Mouse (Mus musculus) testis, adult 2 months (tissue): ENCODE data around the gene Eif2s1. TPM values are rescaled to one million over a fixed set of nuclear protein-coding genes. Genes with fewer than 3 reads are reported as not detected.
A peak's percentile ranks its signal among the peaks of the same experiment; 100 is the strongest.

ENCODE experiments used
- H3K27ac ChIP-seq: fragments of 200-500 bp; 2 replicates; pipeline ENCODE4 v1.5.1; 2012; ENCODE audit warnings: low read depth, low read length; ENCODE audit not compliant: control insufficient read depth, insufficient read depth
- H3K27me3 ChIP-seq: fragments of 200-500 bp; 2 replicates; pipeline ENCODE4 v1.6.1; 2012; ENCODE audit warnings: mild to moderate bottlenecking, low read length, moderate library complexity; ENCODE audit not compliant: control insufficient read depth, insufficient read depth
- H3K36me3 ChIP-seq: fragments of 200-500 bp; 2 replicates; pipeline ENCODE4 v1.6.1; 2012; ENCODE audit warnings: mild to moderate bottlenecking, low read length; ENCODE audit not compliant: control insufficient read depth, insufficient read depth
- H3K4me1 ChIP-seq: fragments of 200-500 bp; 2 replicates; pipeline ENCODE4 v1.6.1; 2012; ENCODE audit warnings: low read length; ENCODE audit not compliant: control insufficient read depth, insufficient read depth
- H3K4me3 ChIP-seq: fragments of 200-500 bp; 2 replicates; pipeline ENCODE4 v1.5.1; 2012; ENCODE audit warnings: low read depth, mild to moderate bottlenecking, low read length, moderate library complexity, mixed read lengths; ENCODE audit not compliant: control insufficient read depth
- CTCF ChIP-seq: fragments of 200-500 bp; IDR thresholded peaks from 2 replicates; pipeline ENCODE4 v1.5.1; 2012; ENCODE audit warnings: low read depth, mild to moderate bottlenecking, inconsistent platforms, low read length, moderate library complexity; ENCODE audit not compliant: control insufficient read depth, insufficient read depth, insufficient replicate concordance
- POLR2A ChIP-seq: fragments of 200-500 bp; IDR thresholded peaks from 2 replicates; pipeline ENCODE4 v1.6.1; 2012; ENCODE audit warnings: low read depth, mild to moderate bottlenecking, inconsistent platforms, low read length, moderate library complexity; ENCODE audit not compliant: control insufficient read depth
- polyA plus RNA-seq: library from polyadenylated mRNA; depleted of rRNA; stranded (reverse); fragments of >200 nt; gene quantifications from 2 replicates; pipeline ENCODE4 v1.2.3, GENCODE M21; 2012

Gene Eif2s1
- polyA plus RNA-seq, 1 experiment: 45.0 TPM

- TF ChIP-seq CTCF (no peak), POLR2A (no peak)
- Histone ChIP-seq H3K4me3 (peak overlapping the region; percentile 99), H3K4me1 (peaks cover 4% of the 10 kb centered on the region), H3K27ac (peak overlapping the region; percentile 97), H3K36me3 (no peaks in the 10 kb centered on the region), H3K27me3 (no peaks in the 10 kb centered on the region)
Measured at GRCm38 (mm10) chr12:78862254-78862730, 673 bp downstream of the Eif2s1 start.

- Histone ChIP-seq H3K27me3 (no peaks in the 10 kb centered on the region), H3K36me3 (no peaks in the 10 kb centered on the region), H3K4me1 (no peaks in the 10 kb centered on the region; the same call in none of the 2 replicates), H3K4me3 (no peak overlapping the region), H3K27ac (no peak overlapping the region)
- TF ChIP-seq CTCF: no peak
Measured at GRCm38 (mm10) chr12:78865434-78865833, 3.8 kb downstream of the Eif2s1 start.

GRCm38 (mm10) chr12:78868115-78868514 lies 6.5 kb downstream of the Eif2s1 start:
- Histone ChIP-seq H3K27me3 (no peaks in the 10 kb centered on the region), H3K36me3 (no peaks in the 10 kb centered on the region), H3K4me1 (no peaks in the 10 kb centered on the region; the same call in 1 of the 2 replicates), H3K4me3 (no peak overlapping the region), H3K27ac (no peak overlapping the region)
- TF ChIP-seq CTCF: no peak
- TF ChIP-seq POLR2A: no peak

- Histone ChIP-seq H3K4me3 (no peak overlapping the region), H3K27ac (no peak overlapping the region), H3K27me3 (no peaks in the 10 kb centered on the region), H3K4me1 (no peaks in the 10 kb centered on the region), H3K36me3 (peaks cover 2% of the 10 kb centered on the region; the same call in 1 of the 2 replicates)
- TF ChIP-seq CTCF (no peak), POLR2A (no peak)
Measured at GRCm38 (mm10) chr12:78874581-78874980, 13.0 kb downstream of the Eif2s1 start.

GRCm38 (mm10) chr12:78890062-78890461 lies 28.4 kb downstream of the Eif2s1 start:
- TF ChIP-seq CTCF: no peak
- TF ChIP-seq POLR2A: no peak
- Histone ChIP-seq H3K27me3 (no peaks in the 10 kb centered on the region), H3K4me1 (no peaks in the 10 kb centered on the region), H3K4me3 (no peak overlapping the region), H3K36me3 (no peaks in the 10 kb centered on the region), H3K27ac (no peak overlapping the region)

GRCm38 (mm10) chr12:78891149-78891548 lies 29.5 kb downstream of the Eif2s1 start:
- Histone ChIP-seq H3K4me3 (no peak overlapping the region), H3K4me1 (no peaks in the 10 kb centered on the region), H3K27me3 (no peaks in the 10 kb centered on the region), H3K36me3 (no peaks in the 10 kb centered on the region), H3K27ac (no peak overlapping the region)
- no peak for TF ChIP-seq POLR2A
- TF ChIP-seq CTCF: no peak

- no peak overlapping the region for H3K27ac ChIP-seq
- H3K27me3 ChIP-seq: no peaks in the 10 kb centered on the region
- H3K4me3 ChIP-seq: no peak overlapping the region
- H3K36me3 ChIP-seq: no peaks in the 10 kb centered on the region
- TF ChIP-seq POLR2A (no peak), CTCF (no peak)
- H3K4me1 ChIP-seq: no peaks in the 10 kb centered on the region
Measured at GRCm38 (mm10) chr12:78897861-78898260, 36.2 kb downstream of the Eif2s1 start.

- TF ChIP-seq CTCF: no peak
- TF ChIP-seq POLR2A: no peak
- Histone ChIP-seq H3K4me1 (peaks cover under 1% of the 10 kb centered on the region), H3K36me3 (no peaks in the 10 kb centered on the region), H3K27me3 (no peaks in the 10 kb centered on the region), H3K4me3 (no peak overlapping the region), H3K27ac (no peak overlapping the region)
Measured at GRCm38 (mm10) chr12:78901467-78901866, 39.8 kb downstream of the Eif2s1 start.
